Mouse (Mus musculus): ENCODE measurements around the gene Gm37240. TPM values are rescaled to one million over a fixed set of nuclear protein-coding genes. Genes with fewer than 3 reads are reported as not detected.

Gene Gm37240
- total and polyA plus RNA-seq, 2 experiments from 2014 or later, result 0.43 to 1.9 TPM

DNA sequence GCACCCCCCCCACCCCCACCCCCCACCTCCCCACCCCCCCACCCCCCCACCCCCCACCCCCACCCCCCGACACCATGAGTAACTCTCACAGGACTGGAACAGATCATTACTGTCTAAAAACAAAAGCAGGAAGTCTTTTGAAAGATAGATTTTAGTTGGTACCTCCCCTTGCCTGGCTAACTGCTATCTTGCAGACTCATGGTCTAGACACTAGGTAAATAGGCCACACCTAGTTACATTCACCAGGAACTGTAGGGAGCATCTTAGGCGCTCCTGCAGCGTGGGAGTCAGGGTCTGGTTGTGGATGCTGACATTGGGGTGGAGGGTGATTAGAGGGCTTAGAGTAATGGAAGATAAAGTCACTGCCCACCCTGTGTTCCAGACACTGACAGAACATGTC is 684.6 kb downstream of the Gm37240 start:
- no peak for ATAC-seq (ENCODE audit: low FRiP score)
- WGBS, result 65% methylated on average over 3 of the region's 3 CpGs
- H3K27me3 ChIP-seq (ENCODE audit: insufficient read depth, low read length), result no peaks in the 10 kb centered on the region; the same call in 1 of the 2 replicates
- no peak overlapping the region for H3K27ac ChIP-seq (ENCODE audit: low read depth, low read length)
- TF ChIP-seq CTCF (IDR thresholded peaks at IDR 0.05), result no peak
- H3K4me2 ChIP-seq (ENCODE audit: low read depth, low read length, poor library complexity, severe bottlenecking), result no peak overlapping the region
- no peaks in the 10 kb centered on the region for H3K4me1 ChIP-seq (ENCODE audit: insufficient read depth, low read length)
- H3K9me3 ChIP-seq (ENCODE audit: low read length), result no peaks in the 10 kb centered on the region
- H3K9ac ChIP-seq (replicated peaks; ENCODE audit: low read length, poor library complexity, severe bottlenecking), result no peak overlapping the region
- no peaks in the 10 kb centered on the region for H3K36me3 ChIP-seq (ENCODE audit: insufficient read depth, low read length)
- no peak overlapping the region for H3K4me3 ChIP-seq (ENCODE audit: low read depth, low read length)
- DNase-seq (ENCODE audit: low spot score), result no peak

DNA sequence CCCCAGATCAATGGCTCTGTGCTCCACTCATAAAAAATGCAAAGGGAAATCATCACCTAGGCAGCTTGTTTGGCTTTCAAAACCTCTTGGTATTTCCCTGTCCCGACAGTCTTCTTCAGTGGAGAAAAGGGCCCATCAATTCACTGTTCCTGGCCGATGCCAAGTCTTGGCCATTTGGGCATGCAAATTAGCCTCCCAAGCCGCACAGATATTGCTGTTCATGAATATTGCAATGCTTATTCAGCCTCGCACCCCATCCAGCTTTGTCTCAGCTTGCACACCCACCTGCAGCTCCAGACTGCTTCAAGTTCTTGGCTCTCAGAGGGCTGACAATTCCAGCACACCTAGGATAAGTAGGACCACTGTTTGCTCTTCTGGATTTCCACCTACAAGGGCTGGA is 685.5 kb downstream of the Gm37240 start:
- Histone ChIP-seq H3K4me3 (ENCODE audit: low read depth, low read length) (no peak overlapping the region), H3K4me1 (ENCODE audit: insufficient read depth, low read length) (no peaks in the 10 kb centered on the region), H3K4me2 (ENCODE audit: low read depth, low read length, poor library complexity, severe bottlenecking) (no peak overlapping the region), H3K9me3 (ENCODE audit: low read length) (no peaks in the 10 kb centered on the region), H3K27me3 (ENCODE audit: insufficient read depth, low read length) (no peaks in the 10 kb centered on the region; the same call in 1 of the 2 replicates), H3K9ac (replicated peaks; ENCODE audit: low read length, poor library complexity, severe bottlenecking) (no peak overlapping the region), H3K36me3 (ENCODE audit: insufficient read depth, low read length) (no peaks in the 10 kb centered on the region), H3K27ac (ENCODE audit: low read depth, low read length) (no peak overlapping the region)
- DNase-seq (ENCODE audit: low spot score), result no peak
- TF ChIP-seq CTCF (IDR thresholded peaks at IDR 0.05), result no peak
- no peak for ATAC-seq (ENCODE audit: low FRiP score)
- 39% methylated on average over 4 of the region's 4 CpGs for WGBS

DNA sequence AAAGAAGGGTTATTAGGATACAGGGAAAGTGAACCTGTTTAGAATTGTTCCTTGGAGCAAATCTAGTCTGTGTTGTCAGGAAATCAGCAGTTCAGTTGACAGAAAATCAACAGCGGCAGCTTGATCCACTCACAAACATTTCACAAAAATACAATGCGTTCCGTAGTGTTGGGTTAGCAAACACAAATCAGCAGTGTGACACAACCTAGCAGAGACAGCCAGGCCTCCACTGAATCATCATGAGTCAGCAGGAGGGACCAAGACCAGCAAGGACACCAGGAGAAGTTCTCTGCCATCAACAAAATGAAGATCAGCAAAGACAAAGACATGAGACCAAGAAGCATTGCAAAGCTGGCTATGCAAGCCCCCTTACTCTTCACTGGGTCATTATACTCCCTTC is 688.8 kb downstream of the Gm37240 start:
- Histone ChIP-seq H3K4me2 (ENCODE audit: low read depth, low read length, poor library complexity, severe bottlenecking) (no peak overlapping the region), H3K9ac (replicated peaks; ENCODE audit: low read length, poor library complexity, severe bottlenecking) (no peak overlapping the region), H3K4me3 (ENCODE audit: low read depth, low read length) (no peak overlapping the region), H3K36me3 (ENCODE audit: insufficient read depth, low read length) (no peaks in the 10 kb centered on the region), H3K27me3 (ENCODE audit: insufficient read depth, low read length) (no peaks in the 10 kb centered on the region; the same call in 1 of the 2 replicates), H3K27ac (ENCODE audit: low read depth, low read length) (no peak overlapping the region), H3K4me1 (ENCODE audit: insufficient read depth, low read length) (no peaks in the 10 kb centered on the region), H3K9me3 (ENCODE audit: low read length) (no peaks in the 10 kb centered on the region)
- TF ChIP-seq CTCF (IDR thresholded peaks at IDR 0.05), result no peak
- ATAC-seq (ENCODE audit: low FRiP score) (no peak), DNase-seq (ENCODE audit: low spot score) (no peak)
- 93% methylated on average over 3 of the region's 3 CpGs for WGBS

DNA sequence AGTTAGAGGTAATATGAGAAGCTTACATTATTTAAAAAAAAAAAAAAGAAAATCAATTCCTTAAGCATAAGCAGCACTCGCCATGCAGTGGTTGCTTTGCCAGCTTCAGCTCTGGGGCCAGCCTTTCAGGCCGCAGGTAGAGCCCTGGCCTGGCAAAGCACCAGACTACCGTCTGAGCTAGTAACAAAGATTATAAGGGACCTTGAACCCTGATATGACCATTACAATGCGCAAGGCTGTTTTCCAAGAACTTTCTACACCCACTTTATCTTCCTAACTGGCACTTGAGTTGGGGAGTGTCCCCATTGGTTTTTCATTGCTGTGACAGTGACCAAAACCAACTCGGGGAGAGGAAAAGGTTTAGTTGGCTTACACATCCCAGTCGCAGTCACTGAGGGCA is 690.2 kb downstream of the Gm37240 start:
- Histone ChIP-seq H3K36me3 (ENCODE audit: insufficient read depth, low read length) (no peaks in the 10 kb centered on the region), H3K4me2 (ENCODE audit: low read depth, low read length, poor library complexity, severe bottlenecking) (no peak overlapping the region), H3K4me3 (ENCODE audit: low read depth, low read length) (no peak overlapping the region), H3K4me1 (ENCODE audit: insufficient read depth, low read length) (no peaks in the 10 kb centered on the region), H3K27ac (ENCODE audit: low read depth, low read length) (no peak overlapping the region), H3K9ac (replicated peaks; ENCODE audit: low read length, poor library complexity, severe bottlenecking) (no peak overlapping the region), H3K27me3 (ENCODE audit: insufficient read depth, low read length) (no peaks in the 10 kb centered on the region; the same call in 1 of the 2 replicates), H3K9me3 (ENCODE audit: low read length) (no peaks in the 10 kb centered on the region)
- 92% methylated on average over 6 of the region's 6 CpGs for WGBS
- TF ChIP-seq CTCF (IDR thresholded peaks at IDR 0.05), result no peak
- DNase-seq (ENCODE audit: low spot score), result no peak
- ATAC-seq (ENCODE audit: low FRiP score), result no peak

DNA sequence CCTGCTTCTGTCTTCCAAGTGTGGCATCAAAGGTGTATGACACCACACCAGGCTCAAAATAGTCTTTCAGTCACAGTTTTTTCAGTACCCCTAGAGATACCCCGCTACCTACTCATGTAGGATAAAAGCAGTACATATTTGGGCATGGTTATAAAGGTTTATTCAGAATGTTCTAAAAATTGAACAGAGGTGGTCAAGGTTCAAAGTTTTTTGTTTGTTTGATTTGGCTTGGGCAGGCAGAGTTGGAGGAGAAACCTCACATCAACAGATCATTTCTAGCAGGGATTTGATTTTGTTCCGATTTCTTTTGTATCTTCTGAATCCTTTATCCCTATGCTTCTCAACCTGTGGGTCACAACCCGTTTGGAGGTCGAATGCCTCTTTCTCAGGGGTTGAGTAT is 690.7 kb downstream of the Gm37240 start:
- 88% methylated on average over 4 of the region's 4 CpGs for WGBS
- no peak overlapping the region for H3K4me3 ChIP-seq (ENCODE audit: low read depth, low read length)
- no peaks in the 10 kb centered on the region for H3K36me3 ChIP-seq (ENCODE audit: insufficient read depth, low read length)
- H3K9ac ChIP-seq (replicated peaks; ENCODE audit: low read length, poor library complexity, severe bottlenecking), result no peak overlapping the region
- no peaks in the 10 kb centered on the region for H3K4me1 ChIP-seq (ENCODE audit: insufficient read depth, low read length)
- H3K9me3 ChIP-seq (ENCODE audit: low read length), result no peaks in the 10 kb centered on the region
- no peak for DNase-seq (ENCODE audit: low spot score)
- no peak overlapping the region for H3K4me2 ChIP-seq (ENCODE audit: low read depth, low read length, poor library complexity, severe bottlenecking)
- no peaks in the 10 kb centered on the region; the same call in 1 of the 2 replicates for H3K27me3 ChIP-seq (ENCODE audit: insufficient read depth, low read length)
- no peak for TF ChIP-seq CTCF (IDR thresholded peaks at IDR 0.05)
- H3K27ac ChIP-seq (ENCODE audit: low read depth, low read length), result no peak overlapping the region
- no peak for ATAC-seq (ENCODE audit: low FRiP score)

DNA sequence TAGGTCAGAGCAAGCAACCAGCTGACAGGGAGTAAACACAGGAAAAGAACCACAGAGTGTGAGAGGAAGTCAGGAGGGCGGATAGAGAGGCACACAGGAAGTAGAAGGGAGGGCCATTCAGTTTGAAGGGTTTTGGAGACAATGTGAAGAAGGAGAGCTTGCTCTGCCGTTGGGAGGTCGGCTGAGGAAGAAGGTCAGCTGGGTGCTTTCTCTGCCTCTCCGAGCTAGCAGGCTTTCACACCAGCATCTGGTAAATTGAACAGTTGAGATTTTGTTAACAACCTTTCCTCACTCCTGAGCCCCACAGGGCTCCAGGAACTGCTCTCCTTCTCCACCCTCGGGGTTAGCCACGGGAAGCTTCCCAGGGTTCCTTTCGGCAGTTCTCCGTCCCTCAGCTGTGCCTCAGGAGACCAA is 692.2 kb downstream of the Gm37240 start:
- no peaks in the 10 kb centered on the region for H3K36me3 ChIP-seq (ENCODE audit: insufficient read depth, low read length)
- DNase-seq (ENCODE audit: low spot score) (no peak), ATAC-seq (ENCODE audit: low FRiP score) (no peak)
- 61% methylated on average over 8 of the region's 8 CpGs for WGBS
- H3K9me3 ChIP-seq (ENCODE audit: low read length), result no peaks in the 10 kb centered on the region
- no peak overlapping the region for H3K4me2 ChIP-seq (ENCODE audit: low read depth, low read length, poor library complexity, severe bottlenecking)
- no peaks in the 10 kb centered on the region for H3K4me1 ChIP-seq (ENCODE audit: insufficient read depth, low read length)
- no peak for TF ChIP-seq CTCF (IDR thresholded peaks at IDR 0.05)
- no peak overlapping the region for H3K27ac ChIP-seq (ENCODE audit: low read depth, low read length)
- H3K4me3 ChIP-seq (ENCODE audit: low read depth, low read length), result no peak overlapping the region
- H3K27me3 ChIP-seq (ENCODE audit: insufficient read depth, low read length), result no peaks in the 10 kb centered on the region
- H3K9ac ChIP-seq (replicated peaks; ENCODE audit: low read length, poor library complexity, severe bottlenecking), result no peak overlapping the region

Data from midbrain, postnatal 0 days (tissue).